Mouse (Mus musculus) MEL (cell line): ENCODE results near the gene Cdca7. TPM values are rescaled to one million over a fixed set of nuclear protein-coding genes. Genes with fewer than 3 reads are reported as not detected.

Experiments
- DNase-seq: peaks from one replicate; pipeline ENCODE4 v3.0.0; 2011; ENCODE audit warnings: low read depth, low spot score
- H3K27ac ChIP-seq: 2 replicates; pipeline ENCODE4 v1.5.1; 2012; ENCODE audit warnings: low read depth, mild to moderate bottlenecking, control low read depth, low read length, moderate library complexity; ENCODE audit not compliant: control insufficient read depth
- H3K27me3 ChIP-seq, 2 experiments: fragments of 150-350 bp in 1 of 2; sonication (generic) in 1 of 2; 2 replicates each; pipeline ENCODE4 v1.6.1; 2012; ENCODE audit warnings: low read length in 2 of 2, mild to moderate bottlenecking in 2 of 2, improper control_type of control experiment in 1 of 2, moderate library complexity in 1 of 2; ENCODE audit not compliant: insufficient read depth in 2 of 2, control insufficient read depth in 1 of 2
- H3K36me3 ChIP-seq, 2 experiments: 2 replicates each; pipeline ENCODE4 v1.6.1; 2012 to 2014; ENCODE audit warnings: low read length in 2 of 2, improper control_type of control experiment in 1 of 2, inconsistent platforms in 1 of 2, mild to moderate bottlenecking in 1 of 2; ENCODE audit not compliant: insufficient read depth in 2 of 2, control insufficient read depth in 1 of 2
- H3K4me1 ChIP-seq, 2 experiments: fragments of 150-350 bp in 1 of 2; sonication (generic) in 1 of 2; 2 replicates each; pipeline ENCODE4 v1.6.1; 2012; ENCODE audit warnings: low read length in 2 of 2, improper control_type of control experiment in 1 of 2, mild to moderate bottlenecking in 1 of 2; ENCODE audit not compliant: insufficient read depth in 2 of 2, control insufficient read depth in 1 of 2
- H3K4me3 ChIP-seq, 2 experiments: fragments of 150-350 bp in 1 of 2; sonication (generic) in 1 of 2; 2 replicates each; pipeline ENCODE4 v1.5.1; 2012; ENCODE audit warnings: low read depth in 2 of 2, low read length in 2 of 2, mild to moderate bottlenecking in 2 of 2, moderate library complexity in 2 of 2, control low read depth in 1 of 2, improper control_type of control experiment in 1 of 2; ENCODE audit not compliant: control insufficient read depth in 1 of 2, insufficient read depth in 1 of 2
- H3K79me2 ChIP-seq: 2 replicates; pipeline ENCODE4 v1.6.1; 2012; ENCODE audit warnings: mild to moderate bottlenecking, low read length, moderate library complexity; ENCODE audit not compliant: control insufficient read depth, poor library complexity, insufficient read depth
- H3K9ac ChIP-seq: 2 replicates; pipeline ENCODE4 v1.6.1; 2012; ENCODE audit warnings: low read depth, mild to moderate bottlenecking, control low read depth, low read length, moderate library complexity; ENCODE audit not compliant: control insufficient read depth, poor library complexity, severe bottlenecking
- H3K9me3 ChIP-seq: fragments of 150-350 bp; sonication (generic); replicated peaks from 2 replicates; pipeline ENCODE4 v1.6.1; 2012; ENCODE audit warnings: mild to moderate bottlenecking, low read length, improper control_type of control experiment, moderate library complexity; ENCODE audit not compliant: insufficient read depth
- CHD1 ChIP-seq: IDR thresholded peaks from 2 replicates; pipeline ENCODE4 v1.6.1; 2012; ENCODE audit warnings: low read depth, mild to moderate bottlenecking, inconsistent platforms, low read length, improper control_type of control experiment
- E2F4 ChIP-seq: IDR thresholded peaks from 2 replicates; pipeline ENCODE4 v1.6.1; 2011; ENCODE audit warnings: low read depth, low read length, improper control_type of control experiment, borderline replicate concordance
- ELF1 ChIP-seq: IDR thresholded peaks from 2 replicates; pipeline ENCODE4 v1.6.1; 2014; ENCODE audit warnings: low read depth, mild to moderate bottlenecking, inconsistent platforms, low read length, improper control_type of control experiment, moderate library complexity
- EP300 ChIP-seq, 2 experiments: IDR thresholded peaks; 2 replicates each; pipeline ENCODE4 v1.6.1; 2011; ENCODE audit warnings: improper control_type of control experiment in 2 of 2, low read length in 2 of 2, low read depth in 1 of 2, mild to moderate bottlenecking in 1 of 2
- GATA1 ChIP-seq: IDR thresholded peaks from 2 replicates; pipeline ENCODE4 v1.6.1; 2011; ENCODE audit warnings: low read depth, low read length, improper control_type of control experiment
- JUND ChIP-seq: IDR thresholded peaks from 2 replicates; pipeline ENCODE4 v1.6.1; 2011; ENCODE audit warnings: low read depth, mild to moderate bottlenecking, improper control_type of control experiment, low read length
- MEF2A ChIP-seq: IDR thresholded peaks from 2 replicates; pipeline ENCODE4 v1.6.1; 2014; ENCODE audit warnings: low read depth, mild to moderate bottlenecking, inconsistent platforms, low read length, improper control_type of control experiment; ENCODE audit not compliant: poor library complexity, insufficient replicate concordance, severe bottlenecking; ENCODE audit errors: extremely low read depth
- MYC ChIP-seq: IDR thresholded peaks from 2 replicates; pipeline ENCODE4 v1.6.1; 2011; ENCODE audit warnings: low read depth, mild to moderate bottlenecking, low read length, improper control_type of control experiment, moderate library complexity
- POLR2A ChIP-seq, 2 experiments: IDR thresholded peaks; 2 replicates each; pipeline ENCODE4 v1.6.1; 2011 to 2012; ENCODE audit warnings: low read length in 2 of 2, mild to moderate bottlenecking in 2 of 2, control low read depth in 1 of 2, improper control_type of control experiment in 1 of 2, low read depth in 1 of 2, moderate library complexity in 1 of 2; ENCODE audit not compliant: control insufficient read depth in 1 of 2, insufficient read depth in 1 of 2, poor library complexity in 1 of 2
- POLR2AphosphoS5 ChIP-seq: IDR thresholded peaks from 2 replicates; pipeline ENCODE4 v1.6.1; 2012; ENCODE audit warnings: low read depth, borderline replicate concordance, mild to moderate bottlenecking, inconsistent platforms, low read length, moderate library complexity, mixed read lengths
- RAD21 ChIP-seq: IDR thresholded peaks from 2 replicates; pipeline ENCODE4 v1.6.1; 2011; ENCODE audit warnings: mild to moderate bottlenecking, low read depth, low read length, improper control_type of control experiment
- SMC3 ChIP-seq: IDR thresholded peaks from 2 replicates; pipeline ENCODE4 v1.6.1; 2011; ENCODE audit warnings: low read depth, low read length, improper control_type of control experiment
- TAL1 ChIP-seq: IDR thresholded peaks from 2 replicates; pipeline ENCODE4 v1.6.1; 2012; ENCODE audit warnings: mild to moderate bottlenecking, inconsistent platforms, low read length, moderate library complexity, mixed read lengths
- UBTF ChIP-seq: IDR thresholded peaks from 2 replicates; pipeline ENCODE4 v1.6.1; 2012; ENCODE audit warnings: low read depth, mild to moderate bottlenecking, inconsistent platforms, low read length, improper control_type of control experiment, moderate library complexity, borderline replicate concordance; ENCODE audit not compliant: insufficient read depth
- polyA plus RNA-seq, 2 experiments: library from polyadenylated mRNA; stranded (reverse) in 1 of 2; unstranded in 1 of 2; fragments of >175 nt in 1 of 2; fragments of >200 nt in 1 of 2; gene quantifications; 2 replicates each; pipeline versions ENCODE4 v1.2.1 to v1.2.4; 2012; ENCODE audit warnings: low replicate concordance in 2 of 2, low read depth in 1 of 2; ENCODE audit not compliant: insufficient read length in 2 of 2, insufficient read depth in 1 of 2, missing spikeins in 1 of 2
- total RNA-seq: library from RNA; depleted of rRNA; stranded (reverse); fragments of 300-350 nt; gene quantifications from 2 replicates; pipeline ENCODE4 v1.2.3, GENCODE M21; 2012

The Cdca7 gene
- total and polyA plus RNA-seq, 3 experiments: 97.2 to 175 (median 123) TPM

DNA sequence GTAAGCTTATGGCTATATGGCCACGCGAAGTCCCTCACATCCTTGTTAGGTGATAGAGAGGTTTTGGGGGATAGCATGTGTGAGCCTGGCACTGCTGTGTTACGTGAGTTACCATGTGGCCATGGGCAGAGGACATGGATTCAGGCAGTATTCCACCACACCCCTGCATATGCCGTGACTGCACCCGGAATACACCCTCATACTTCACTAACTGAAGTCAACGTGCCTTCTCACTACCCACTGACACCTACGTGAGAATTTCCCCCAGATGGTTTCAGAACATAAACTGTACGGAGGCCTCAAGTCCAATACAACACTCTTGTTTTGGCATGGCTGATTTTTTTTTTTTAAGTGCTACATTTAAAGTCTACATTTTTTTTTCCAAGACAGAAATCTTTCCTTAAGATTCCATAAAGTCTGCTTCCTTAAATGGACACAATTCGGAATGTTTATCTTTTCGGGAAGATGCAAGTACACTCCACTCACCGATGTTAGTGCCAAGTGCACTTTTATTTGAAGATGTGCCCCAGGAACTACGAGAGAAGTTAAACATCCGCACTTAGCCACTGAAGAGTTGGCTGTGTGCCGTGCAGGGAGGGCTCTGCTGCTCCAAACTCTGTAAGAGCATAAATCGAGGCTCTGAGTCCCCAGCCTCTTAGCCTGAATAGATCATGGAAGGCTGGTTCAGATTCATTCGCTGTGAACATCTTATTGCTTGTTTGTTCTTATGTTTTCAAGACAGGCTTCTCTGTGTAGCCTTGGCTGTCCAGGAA, 26.3 kb downstream of the Cdca7 start:
- DNase-seq: no peak
- no peak for TF ChIP-seq E2F4
- TF ChIP-seq EP300 (IDR thresholded peaks at IDR 0.05; ENCODE audit: low read depth in 1 of 2, low read length in 2 of 2): no peak
- no peak for TF ChIP-seq POLR2AphosphoS5
- TF ChIP-seq UBTF: no peak
- TF ChIP-seq RAD21: no peak
- TF ChIP-seq ELF1: no peak
- no peak for TF ChIP-seq SMC3
- no peak for TF ChIP-seq TAL1
- H3K79me2 ChIP-seq: no peaks in the 10 kb centered on the region

DNA sequence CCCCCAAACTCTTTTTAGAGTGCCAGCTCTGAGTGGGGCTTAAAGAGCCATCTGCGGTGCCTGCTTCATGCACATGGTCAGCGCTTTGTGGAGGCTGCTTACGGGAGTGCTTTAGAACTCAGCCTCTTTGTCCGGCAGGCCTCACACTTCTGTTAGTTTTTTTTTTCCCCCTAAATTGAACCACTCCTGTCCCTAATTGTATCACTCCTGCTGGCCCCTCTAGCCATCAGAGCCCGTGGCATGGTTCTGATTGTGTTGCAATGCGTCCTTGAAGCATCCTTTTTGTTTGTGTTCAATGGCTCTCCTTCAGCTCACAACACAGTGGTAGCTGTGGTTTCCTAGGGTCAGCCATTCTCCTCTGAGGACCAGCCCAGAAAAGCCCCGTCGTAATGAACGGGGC, 27.7 kb downstream of the Cdca7 start:
- no peak overlapping the region for H3K27ac ChIP-seq

More for the DNA sequence above, 26.3 kb downstream of the Cdca7 start:
- Histone ChIP-seq H3K27me3 (peaks cover 0 to 5% of the 10 kb centered on the region in 2 experiments), H3K36me3 (no peaks in the 10 kb centered on the region), H3K4me1 (no peaks in the 10 kb centered on the region), H3K27ac (no peak overlapping the region), H3K4me3 (no peak overlapping the region), H3K9ac (no peak overlapping the region), H3K9me3 (no peaks in the 10 kb centered on the region)

DNA sequence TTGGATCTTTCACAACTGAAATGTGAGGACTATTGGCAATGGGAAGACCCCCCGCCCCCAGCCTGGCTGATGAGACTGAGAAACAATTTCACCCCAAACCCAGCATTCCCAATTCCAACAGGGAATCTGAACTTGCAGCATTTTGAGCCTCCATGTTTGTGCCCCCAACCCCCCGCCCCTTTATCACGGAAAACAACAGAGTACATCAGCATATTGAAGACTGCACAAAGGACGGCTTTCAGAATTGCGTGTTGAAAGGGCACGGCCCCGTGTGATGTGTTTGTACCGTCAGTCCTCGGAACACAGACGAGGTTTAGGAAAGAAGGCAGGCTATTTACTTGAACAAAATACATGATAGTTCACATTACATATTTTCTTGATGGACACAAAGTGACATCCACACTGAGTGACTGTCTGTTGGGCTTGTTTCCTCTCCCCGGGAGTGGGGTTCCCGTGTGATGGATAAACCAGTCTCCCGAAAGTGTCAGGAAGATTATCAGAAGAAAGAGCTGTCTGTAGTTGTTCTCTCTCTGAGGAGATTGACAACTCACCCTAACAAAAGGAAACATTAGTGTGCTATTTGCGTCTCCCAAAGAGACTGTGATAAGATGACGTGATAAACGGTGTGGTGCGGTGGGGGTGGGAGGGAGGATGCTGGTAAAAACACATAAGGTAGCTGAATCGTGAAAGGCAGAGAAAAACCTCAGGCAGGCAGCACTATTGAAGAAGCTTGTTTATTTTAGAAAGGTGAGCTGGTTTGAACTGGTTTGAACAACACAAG, 32.1 kb downstream of the Cdca7 start:
- Histone ChIP-seq H3K79me2 (no peaks in the 10 kb centered on the region), H3K9ac (no peak overlapping the region)
- TF ChIP-seq EP300 (IDR thresholded peaks at IDR 0.05; ENCODE audit: low read depth in 1 of 2, low read length in 2 of 2): no peak
- TF ChIP-seq GATA1: 0 out of 2 replicates have a peak, but pooled peaks have one; percentile 21
- TF ChIP-seq MEF2A: no peak
- TF ChIP-seq, all 39 proteins: peak for 1
- no peak for DNase-seq
- Histone ChIP-seq H3K27ac (no peak overlapping the region), H3K27me3 (peaks cover 4 to 5% of the 10 kb centered on the region in 2 experiments; a peak in 3 of 4 replicates), H3K9me3 (no peaks in the 10 kb centered on the region), H3K36me3 (no peaks in the 10 kb centered on the region), H3K4me1 (no peaks in the 10 kb centered on the region), H3K4me3 (no peak overlapping the region)

More for the DNA sequence above, 27.7 kb downstream of the Cdca7 start:
- Histone ChIP-seq H3K79me2 (no peaks in the 10 kb centered on the region), H3K4me1 (no peaks in the 10 kb centered on the region), H3K36me3 (no peaks in the 10 kb centered on the region), H3K27me3 (peaks cover 0 to 4% of the 10 kb centered on the region in 2 experiments), H3K9me3 (no peaks in the 10 kb centered on the region), H3K9ac (no peak overlapping the region), H3K4me3 (no peak overlapping the region)
- no peak for DNase-seq
- no peak for TF ChIP-seq POLR2A (IDR thresholded peaks at IDR 0.05; ENCODE audit: control insufficient read depth in 1 of 2, insufficient read depth in 1 of 2, low read depth in 1 of 2, low read length in 2 of 2, poor library complexity in 1 of 2)
- no peak for TF ChIP-seq RAD21
- no peak for TF ChIP-seq MYC
- TF ChIP-seq EP300 (IDR thresholded peaks at IDR 0.05; ENCODE audit: low read depth in 1 of 2, low read length in 2 of 2): no peak
- TF ChIP-seq CHD1: no peak
- no peak for TF ChIP-seq JUND
